Mouse (Mus musculus): ENCODE results near the gene S100a11. TPM values are rescaled to one million over a fixed set of nuclear protein-coding genes. Genes with fewer than 3 reads are reported as not detected.

The S100a11 gene
- total and polyA plus RNA-seq, 3 experiments, result 47.2 to 468 (median 75.2) TPM

DNA sequence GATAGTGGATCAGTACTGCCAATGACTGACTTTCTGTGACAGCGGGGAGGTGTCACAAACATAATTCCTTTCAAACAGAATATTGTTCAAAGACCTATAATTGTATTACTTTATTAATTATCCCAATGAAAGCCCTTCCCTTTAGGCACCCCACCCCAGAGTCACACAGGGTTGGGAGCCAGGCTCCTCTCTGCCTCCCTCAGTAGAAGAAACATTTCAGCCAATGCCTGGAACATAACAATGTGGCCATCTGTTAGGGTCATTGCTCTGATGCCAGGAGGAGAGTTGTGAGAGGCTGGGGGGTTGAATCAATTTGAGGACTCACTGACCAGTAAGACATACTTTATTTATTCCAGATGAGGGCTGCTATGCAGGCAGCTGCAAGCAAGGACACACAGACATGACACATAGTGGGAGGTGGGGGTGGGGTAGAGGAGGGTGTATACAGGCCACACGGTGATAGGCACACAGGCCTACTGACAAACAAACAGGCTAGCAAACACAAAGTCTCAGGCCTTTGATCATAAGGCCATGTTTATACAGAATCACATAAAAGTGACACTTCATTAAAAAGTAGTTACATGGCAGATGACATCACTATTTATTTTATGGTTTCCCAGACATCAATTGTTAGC is 38.2 kb upstream of the S100a11 start:
- in situ Hi-C loops (cut with MboI; ENCODE audit: low pct_ligation_motif_present, low pct_unique_long_range_greater_than_20kb, low sequenced_read_pairs) (no loop called here), dilution Hi-C loops (cut with MboI; ENCODE audit: extremely low pct_ligation_motif_present, extremely low pct_unique_long_range_greater_than_20kb, low sequenced_read_pairs) (no loop called here)
- no peak overlapping the region for H3K4me3 ChIP-seq (replicated peaks in 1 of 3; ENCODE audit: low read depth in 2 of 3, low read length in 2 of 3, poor library complexity in 1 of 3)
- peaks cover 6% of the 10 kb centered on the region for H3K9me3 ChIP-seq (replicated peaks; ENCODE audit: low read length)
- peaks cover 2 to 16% of the 10 kb centered on the region in 2 experiments; a peak in 2 of 4 replicates for H3K4me1 ChIP-seq (ENCODE audit: control insufficient read depth in 1 of 2, insufficient read depth in 2 of 2)
- no peak overlapping the region for H3K27ac ChIP-seq (ENCODE audit: insufficient read depth, low read depth)
- H3K27me3 ChIP-seq (replicated peaks), result no peaks in the 10 kb centered on the region
- no peak overlapping the region for H3K9ac ChIP-seq (ENCODE audit: insufficient read depth, low read depth)
- no peak for DNase-seq (ENCODE audit: extremely low read depth)
- no peak overlapping the region for H3K4me2 ChIP-seq (ENCODE audit: insufficient read depth, low read depth, poor library complexity, severe bottlenecking)
- H3K79me2 ChIP-seq (replicated peaks; ENCODE audit: control insufficient read depth, extremely low read depth, insufficient read depth, poor library complexity, severe bottlenecking), result no peaks in the 10 kb centered on the region
- no peaks in the 10 kb centered on the region for H3K36me3 ChIP-seq (replicated peaks in 1 of 2; ENCODE audit: control insufficient read depth in 1 of 2, insufficient read depth in 1 of 2, low read length in 1 of 2)
- TF ChIP-seq JUND (conservative IDR thresholded peaks at IDR 0.05; ENCODE audit: low read depth, low read length), result no peak
- TF ChIP-seq ETS1 (conservative IDR thresholded peaks at IDR 0.05; ENCODE audit: low read depth, low read length), result no peak
- no peak for TF ChIP-seq SIN3A (IDR thresholded peaks at IDR 0.05; ENCODE audit: low read length)
- no peak for TF ChIP-seq POLR2A (IDR thresholded peaks at IDR 0.05; ENCODE audit: low read depth, low read length)
- no peak for TF ChIP-seq ZNF384 (IDR thresholded peaks at IDR 0.05; ENCODE audit: low read depth, low read length)
- no peak for TF ChIP-seq EP300 (IDR thresholded peaks at IDR 0.05; ENCODE audit: low read length)
- TF ChIP-seq TCF12 (IDR thresholded peaks at IDR 0.05; ENCODE audit: low read depth, low read length), result no peak
- no peak for TF ChIP-seq HCFC1 (IDR thresholded peaks at IDR 0.05; ENCODE audit: low read depth, low read length)
- TF ChIP-seq POLR2AphosphoS2 (IDR thresholded peaks at IDR 0.05; ENCODE audit: low read depth, low read length), result no peak
- no peak for TF ChIP-seq MAZ (IDR thresholded peaks at IDR 0.05; ENCODE audit: low read depth, low read length)
- TF ChIP-seq CTCF (conservative IDR thresholded peaks at IDR 0.05 in 1 of 2, IDR thresholded peaks at IDR 0.05 in 1 of 2; ENCODE audit: low read depth in 2 of 2, low read length in 2 of 2), result no peak
- no peak for TF ChIP-seq USF2 (conservative IDR thresholded peaks at IDR 0.05; ENCODE audit: low read depth, low read length)

DNA sequence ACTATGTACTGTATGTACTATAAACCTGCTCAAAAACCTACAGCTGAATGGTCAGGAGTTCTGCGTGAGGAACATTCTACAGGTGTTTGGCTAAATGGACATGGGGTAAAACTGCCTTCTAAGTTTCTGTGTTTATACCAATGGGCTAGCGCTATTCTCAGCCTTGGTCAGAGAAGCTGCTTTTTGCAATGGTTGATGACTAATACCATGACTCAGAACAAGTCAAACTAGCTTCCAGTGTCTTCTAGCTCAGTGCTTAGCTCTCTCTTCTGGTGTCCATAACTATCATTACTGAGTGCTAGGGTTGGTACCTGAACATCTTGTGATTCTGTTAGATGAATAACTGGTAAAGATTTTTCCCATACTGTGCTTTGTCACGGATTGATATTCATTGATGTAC is 34.7 kb upstream of the S100a11 start:
- H3K27ac ChIP-seq (ENCODE audit: insufficient read depth, low read depth), result peak overlapping the region; percentile 36
- no peak overlapping the region for H3K4me3 ChIP-seq (replicated peaks in 1 of 3; ENCODE audit: low read depth in 2 of 3, low read length in 2 of 3, poor library complexity in 1 of 3)
- H3K79me2 ChIP-seq (replicated peaks; ENCODE audit: control insufficient read depth, extremely low read depth, insufficient read depth, poor library complexity, severe bottlenecking), result no peaks in the 10 kb centered on the region
- no peaks in the 10 kb centered on the region for H3K36me3 ChIP-seq (replicated peaks in 1 of 2; ENCODE audit: control insufficient read depth in 1 of 2, insufficient read depth in 1 of 2, low read length in 1 of 2)
- H3K27me3 ChIP-seq (replicated peaks), result no peaks in the 10 kb centered on the region
- peaks cover 5% of the 10 kb centered on the region for H3K9me3 ChIP-seq (replicated peaks; ENCODE audit: low read length)
- dilution Hi-C loops (cut with MboI; ENCODE audit: extremely low pct_ligation_motif_present, extremely low pct_unique_long_range_greater_than_20kb, low sequenced_read_pairs), result no loop called here
- no peak overlapping the region for H3K9ac ChIP-seq (ENCODE audit: insufficient read depth, low read depth)
- DNase-seq (ENCODE audit: extremely low read depth), result peak; percentile 38
- in situ Hi-C loops (cut with MboI; ENCODE audit: low pct_ligation_motif_present, low pct_unique_long_range_greater_than_20kb, low sequenced_read_pairs), result no loop called here
- peak overlapping the region; percentile 75; the same call in 1 of the 2 replicates for H3K4me2 ChIP-seq (ENCODE audit: insufficient read depth, low read depth, poor library complexity, severe bottlenecking)
- peaks cover 2 to 16% of the 10 kb centered on the region in 2 experiments; a peak in 2 of 4 replicates for H3K4me1 ChIP-seq (ENCODE audit: control insufficient read depth in 1 of 2, insufficient read depth in 2 of 2)
- peak; percentile 85 for TF ChIP-seq MEF2A (IDR thresholded peaks at IDR 0.05; ENCODE audit: borderline replicate concordance, low read depth, low read length)
- TF ChIP-seq ZMIZ1 (IDR thresholded peaks at IDR 0.05; ENCODE audit: low read depth, low read length), result no peak; the same call in 1 of the 2 replicates
- 0 out of 2 replicates have a peak, but pooled peaks have one; percentile 22 for TF ChIP-seq ELF1 (IDR thresholded peaks at IDR 0.05; ENCODE audit: low read depth, low read length)
- 0 out of 2 replicates have a peak, but pooled peaks have one; percentile 11 for TF ChIP-seq NRF1 (IDR thresholded peaks at IDR 0.05; ENCODE audit: low read depth, low read length)
- TF ChIP-seq TCF12 (IDR thresholded peaks at IDR 0.05; ENCODE audit: low read depth, low read length), result peak; percentile 35; the same call in 1 of the 2 replicates
- peak; percentile 48; the same call in 1 of the 2 replicates for TF ChIP-seq MYC (IDR thresholded peaks at IDR 0.05; ENCODE audit: low read depth, low read length)
- peak; percentile 9; the same call in 1 of the 2 replicates for TF ChIP-seq SMC3 (IDR thresholded peaks at IDR 0.05; ENCODE audit: low read depth, low read length)
- peak; percentile 38; the same call in 1 of the 2 replicates for TF ChIP-seq BHLHE40 (IDR thresholded peaks at IDR 0.05; ENCODE audit: low read depth, low read length)
- peak; percentile 97 for TF ChIP-seq IRF4 (IDR thresholded peaks at IDR 0.05; ENCODE audit: low read depth, low read length)
- TF ChIP-seq RAD21 (IDR thresholded peaks at IDR 0.05; ENCODE audit: low read depth, low read length), result no peak; the same call in 1 of the 2 replicates
- TF ChIP-seq EP300 (IDR thresholded peaks at IDR 0.05; ENCODE audit: low read length), result peak; percentile 89
- peak; percentile 55 for TF ChIP-seq SIN3A (IDR thresholded peaks at IDR 0.05; ENCODE audit: low read length)
- TF ChIP-seq ZKSCAN1 (IDR thresholded peaks at IDR 0.05; ENCODE audit: borderline replicate concordance, low read depth, low read length), result no peak
- peak; percentile 48 for TF ChIP-seq ZNF384 (IDR thresholded peaks at IDR 0.05; ENCODE audit: low read depth, low read length)
- no peak for TF ChIP-seq E2F4 (IDR thresholded peaks at IDR 0.05; ENCODE audit: insufficient replicate concordance, low read depth, low read length)
- TF ChIP-seq MAX (IDR thresholded peaks at IDR 0.05; ENCODE audit: low read length), result peak; percentile 58; the same call in 1 of the 2 replicates
- no peak for TF ChIP-seq HCFC1 (IDR thresholded peaks at IDR 0.05; ENCODE audit: low read depth, low read length)
- TF ChIP-seq RCOR1 (conservative IDR thresholded peaks at IDR 0.05; ENCODE audit: low read depth, low read length), result 0 out of 2 replicates have a peak, but pooled peaks have one; percentile 71
- no peak for TF ChIP-seq KAT2A (IDR thresholded peaks at IDR 0.05; ENCODE audit: insufficient replicate concordance, low read length)
- TF ChIP-seq JUND (conservative IDR thresholded peaks at IDR 0.05; ENCODE audit: low read depth, low read length), result peak; percentile 95
- peak; percentile 39; the same call in 1 of the 2 replicates for TF ChIP-seq ETS1 (conservative IDR thresholded peaks at IDR 0.05; ENCODE audit: low read depth, low read length)
- TF ChIP-seq MAFK (IDR thresholded peaks at IDR 0.05; ENCODE audit: insufficient replicate concordance, low read length), result peak; percentile 70; the same call in 1 of the 2 replicates
- TF ChIP-seq MAZ (IDR thresholded peaks at IDR 0.05; ENCODE audit: low read depth, low read length), result 0 out of 2 replicates have a peak, but pooled peaks have one; percentile 49
- TF ChIP-seq TBP (conservative IDR thresholded peaks at IDR 0.05; ENCODE audit: low read depth, low read length), result peak; percentile 39; the same call in 1 of the 2 replicates
- TF ChIP-seq JUN (IDR thresholded peaks at IDR 0.05; ENCODE audit: insufficient read depth, low read depth, low read length), result peak; percentile 93

All from CH12.LX (cell line).